Mouse (Mus musculus) CH12F3 (cell line): ENCODE data around the gene Olfr1392.
"Not testable (repeated sequence)": the region's sequence is repeated elsewhere in the genome, so short reads cannot be mapped to it uniquely, and the experiment has no call there.

Experiments
- in situ Hi-C: fragments of 300-500 bp; cut with MboI; formaldehyde crosslinking; loops from 2 replicates; pipeline ENCODE4 v1.14.3; 2020; ENCODE audit warnings: low sequenced_read_pairs

Gene Olfr1392

GRCm38 (mm10) chr11:49273834-49274519 is 11.1 kb upstream of the Olfr1392 start:
- in situ Hi-C loops = loop anchor here (25.0 kb wide), 2 partner anchors 162 to 412 kb away; partner anchors contain the start of genes Irgm1 and Olfr1396

- in situ Hi-C loops = no loop called here
These were observed 6.9 kb upstream of the Olfr1392 start, which contains the start of gene Olfr1393 for GRCm38 (mm10) chr11:49278222-49278621. Olfr1393 (plus strand) TSS chr11:49278304.

- in situ Hi-C loops = no loop called here
These were observed 2.2 kb downstream of the Olfr1392 start for GRCm38 (mm10) chr11:49287251-49287650.

- in situ Hi-C loops = no loop called here
These were observed 7.7 kb downstream of the Olfr1392 start for GRCm38 (mm10) chr11:49292777-49293176.

- in situ Hi-C loops = no loop called here
These were observed 19.4 kb downstream of the Olfr1392 start, which contains the start of gene Olfr10 for GRCm38 (mm10) chr11:49304441-49304840. Olfr10 (plus strand) TSS chr11:49304741.

- in situ Hi-C loops = not testable (repeated sequence)
These were observed 23.5 kb downstream of the Olfr1392 start for GRCm38 (mm10) chr11:49308547-49308946.

- in situ Hi-C loops = no loop called here
These were observed 37.4 kb downstream of the Olfr1392 start, which contains the start of gene Olfr1391 for GRCm38 (mm10) chr11:49322442-49322841. Olfr1391 (plus strand) TSS chr11:49322742.

GRCm38 (mm10) chr11:49326726-49327125 is 41.6 kb downstream of the Olfr1392 start:
- in situ Hi-C loops = no loop called here

- in situ Hi-C loops = no loop called here
These were observed 44.6 kb downstream of the Olfr1392 start for GRCm38 (mm10) chr11:49329686-49330085.

- in situ Hi-C loops = no loop called here
These were observed 49.8 kb downstream of the Olfr1392 start, which contains the start of gene Olfr1390 for GRCm38 (mm10) chr11:49334888-49335287. Olfr1390 (plus strand) TSS chr11:49335188.

- in situ Hi-C loops = no loop called here
These were observed 52.2 kb downstream of the Olfr1392 start for GRCm38 (mm10) chr11:49337150-49337832.
